Mouse (Mus musculus) spleen, adult 2 months (tissue): ENCODE data around the gene Klhl24.

ENCODE experiments used
- CTCF ChIP-seq: fragments of 200-500 bp; IDR thresholded peaks from 2 replicates; pipeline ENCODE4 v1.5.1; 2011; ENCODE audit warnings: mild to moderate bottlenecking, inconsistent platforms; ENCODE audit not compliant: insufficient read depth, insufficient read length, insufficient replicate concordance; ENCODE audit errors: extremely low read depth
- POLR2A ChIP-seq: fragments of 200-500 bp; IDR thresholded peaks from 2 replicates; pipeline ENCODE4 v1.6.1; 2011; ENCODE audit warnings: low read depth, low read length, inconsistent platforms

- no peak for TF ChIP-seq CTCF
- TF ChIP-seq POLR2A, result no peak
Observed at GRCm38 (mm10) chr16:20098375-20098727, 1.0 kb downstream of the Klhl24 start.
